Mouse (Mus musculus) CD4-positive, CD25-positive, alpha-beta regulatory T cell, adult 2 months (primary cell): ENCODE data around the gene Gpc5.

Experiments
- DNase-seq: peaks from one replicate; pipeline ENCODE4 v3.0.0-alpha.2; 2012; ENCODE audit warnings: low read depth, low spot score

The Gpc5 gene

GRCm38 (mm10) chr14:115500794-115501193, 408.8 kb downstream of the Gpc5 start:
- no peak for DNase-seq

GRCm38 (mm10) chr14:115546516-115547282, 454.7 kb downstream of the Gpc5 start:
- DNase-seq, result no peak

- DNase-seq, result no peak
Measured at GRCm38 (mm10) chr14:115551996-115552395, 460.0 kb downstream of the Gpc5 start.

- DNase-seq, result no peak
Measured at GRCm38 (mm10) chr14:115580466-115581255, 488.6 kb downstream of the Gpc5 start.

- DNase-seq, result no peak
Measured at GRCm38 (mm10) chr14:115581256-115581633, 489.2 kb downstream of the Gpc5 start.

- no peak for DNase-seq
Measured at GRCm38 (mm10) chr14:115600259-115601029, 508.4 kb downstream of the Gpc5 start.

GRCm38 (mm10) chr14:115614154-115614553, 522.1 kb downstream of the Gpc5 start:
- no peak for DNase-seq

GRCm38 (mm10) chr14:115616305-115616704, 524.3 kb downstream of the Gpc5 start:
- DNase-seq, result no peak

- DNase-seq, result no peak
Measured at GRCm38 (mm10) chr14:115616846-115617245, 524.8 kb downstream of the Gpc5 start.

GRCm38 (mm10) chr14:115620473-115620872, 528.5 kb downstream of the Gpc5 start:
- no peak for DNase-seq

- DNase-seq, result no peak
Measured at GRCm38 (mm10) chr14:115631160-115631898, 539.3 kb downstream of the Gpc5 start.

GRCm38 (mm10) chr14:115633311-115633710, 541.3 kb downstream of the Gpc5 start:
- DNase-seq, result no peak

- no peak for DNase-seq
Measured at GRCm38 (mm10) chr14:115679875-115680274, 587.9 kb downstream of the Gpc5 start.

- no peak for DNase-seq
Measured at GRCm38 (mm10) chr14:115746013-115746412, 654.0 kb downstream of the Gpc5 start.

- DNase-seq, result no peak
Measured at GRCm38 (mm10) chr14:115760241-115760640, 668.2 kb downstream of the Gpc5 start.

- DNase-seq, result no peak
Measured at GRCm38 (mm10) chr14:115779382-115780177, 687.6 kb downstream of the Gpc5 start.

- DNase-seq, result no peak
Measured at GRCm38 (mm10) chr14:115804751-115805150, 712.7 kb downstream of the Gpc5 start.

GRCm38 (mm10) chr14:115819021-115819420, 727.0 kb downstream of the Gpc5 start:
- no peak for DNase-seq

- DNase-seq, result no peak
Measured at GRCm38 (mm10) chr14:115821657-115822056, 729.6 kb downstream of the Gpc5 start.

- DNase-seq, result no peak
Measured at GRCm38 (mm10) chr14:115830485-115830884, 738.5 kb downstream of the Gpc5 start.
